Mouse (Mus musculus): ENCODE measurements around the gene Rnf103.

GRCm38 (mm10) chr6:71471830-71472520 is 21.7 kb upstream of the Rnf103 start:
- TF ChIP-seq POLR2A (IDR thresholded peaks at IDR 0.05; ENCODE audit: low read depth, low read length) = no peak
- TF ChIP-seq CTCF (IDR thresholded peaks at IDR 0.05; ENCODE audit: borderline replicate concordance, insufficient read depth, low read length) = no peak
